In genomic region chr11:65787421-65788151, GRCm38 (mm10) we compare ENCODE assay signal across 8 mouse cellular contexts. TPM values are rescaled to one million over a fixed set of nuclear protein-coding genes. Genes with fewer than 3 reads are reported as not detected.
A peak's percentile ranks its signal among the peaks of the same experiment; 100 is the strongest.
DNase-seq lines count a peak whose midpoint lies in the region; ATAC-seq and TF ChIP-seq lines count a peak whose summit lies in the region.

No protein-coding gene starts in this region.

- peaks cover 11% of the 10 kb centered on the region for H3K4me1 ChIP-seq in heart, embryonic 11.5 days (ENCODE audit: control insufficient read depth, insufficient read depth, low read length)
- peaks cover 50% of the 10 kb centered on the region for H3K4me1 ChIP-seq in erythroblast, embryonic 14.5 days (ENCODE audit: control insufficient read depth)
- no peaks in the 10 kb centered on the region for H3K4me1 ChIP-seq in limb, embryonic 11.5 days (ENCODE audit: control insufficient read depth, insufficient read depth, low read length)
- H3K4me1 ChIP-seq in midbrain, postnatal 0 days (ENCODE audit: insufficient read depth, low read length): peaks cover 7% of the 10 kb centered on the region; the same call in 1 of the 2 replicates

- H3K36me3 ChIP-seq in heart, embryonic 11.5 days (ENCODE audit: control insufficient read depth, insufficient read depth, low read length): no peaks in the 10 kb centered on the region
- peaks cover 17% of the 10 kb centered on the region for H3K36me3 ChIP-seq in erythroblast, embryonic 14.5 days (ENCODE audit: control insufficient read depth)
- no peaks in the 10 kb centered on the region for H3K36me3 ChIP-seq in limb, embryonic 11.5 days (ENCODE audit: control insufficient read depth, insufficient read depth, low read length)
- no peaks in the 10 kb centered on the region for H3K36me3 ChIP-seq in midbrain, postnatal 0 days (ENCODE audit: insufficient read depth, low read length)

- peak overlapping the region; percentile 82 for H3K4me2 ChIP-seq in heart, embryonic 11.5 days
- peak overlapping the region; percentile 51 for H3K4me2 ChIP-seq in limb, embryonic 11.5 days (ENCODE audit: low read depth, severe bottlenecking)
- H3K4me2 ChIP-seq in midbrain, postnatal 0 days (ENCODE audit: low read depth, low read length, poor library complexity, severe bottlenecking): peak overlapping the region; percentile 65

- ATAC-seq in heart, embryonic 11.5 days (replicated peaks; ENCODE audit: insufficient number of reproducible peaks, low FRiP score, low TSS enrichment): peak; percentile 71
- ATAC-seq in limb, embryonic 11.5 days (ENCODE audit: insufficient number of reproducible peaks, low FRiP score, low TSS enrichment, low read depth): peak; percentile 78
- peak; percentile 84 for ATAC-seq in midbrain, postnatal 0 days (ENCODE audit: low FRiP score)

- DNase-seq in heart, postnatal 10 days: no peak
- DNase-seq in urinary bladder, postnatal 36 days (ENCODE audit: low spot score in 2 of 2): peak; percentile 1 to 31
- DNase-seq in urinary bladder, adult 2 months (ENCODE audit: low spot score): no peak
- peak; percentile 43 for DNase-seq in limb, embryonic 11.5 days (ENCODE audit: low spot score)
- peak; percentile 17 for DNase-seq in midbrain, postnatal 0 days (ENCODE audit: low spot score)
- no peak for DNase-seq in layer of hippocampus, adult 9-10 months (ENCODE audit: low spot score)

- H3K4me3 ChIP-seq in heart, embryonic 11.5 days (ENCODE audit: low read depth, low read length): peak overlapping the region; percentile 97
- peak overlapping the region; percentile 93 for H3K4me3 ChIP-seq in erythroblast, embryonic 14.5 days (replicated peaks)
- peak overlapping the region; percentile 87 for H3K4me3 ChIP-seq in limb, embryonic 11.5 days (ENCODE audit: low read depth, low read length)
- H3K4me3 ChIP-seq in midbrain, postnatal 0 days (ENCODE audit: low read depth, low read length): peak overlapping the region; percentile 97

- peak overlapping the region; percentile 87 for H3K27ac ChIP-seq in heart, embryonic 11.5 days (ENCODE audit: low read depth, low read length)
- peak overlapping the region; percentile 77 for H3K27ac ChIP-seq in limb, embryonic 11.5 days (replicated peaks; ENCODE audit: low read depth, low read length)
- peak overlapping the region; percentile 90 for H3K27ac ChIP-seq in midbrain, postnatal 0 days (ENCODE audit: low read depth, low read length)

- intact Hi-C loops in heart, postnatal 10 days (cut with DNase I): loop anchor here (2.0 to 5.0 kb wide), 3 partner anchors 19 to 80 kb away; partner anchors contain the start of gene Zkscan6

- H3K9ac ChIP-seq in heart, embryonic 11.5 days (ENCODE audit: low read depth, low read length): peak overlapping the region; percentile 97
- H3K9ac ChIP-seq in limb, embryonic 11.5 days (ENCODE audit: low read length): peak overlapping the region; percentile 98
- H3K9ac ChIP-seq in midbrain, postnatal 0 days (replicated peaks; ENCODE audit: low read length, poor library complexity, severe bottlenecking): peak overlapping the region; percentile 99

- H3K9me3 ChIP-seq in heart, embryonic 11.5 days (replicated peaks; ENCODE audit: control insufficient read depth, low read length): no peaks in the 10 kb centered on the region
- H3K9me3 ChIP-seq in erythroblast, embryonic 14.5 days (ENCODE audit: control insufficient read depth, low read length): no peaks in the 10 kb centered on the region
- no peaks in the 10 kb centered on the region for H3K9me3 ChIP-seq in limb, embryonic 11.5 days (ENCODE audit: control insufficient read depth, low read length)
- H3K9me3 ChIP-seq in midbrain, postnatal 0 days (ENCODE audit: low read length): no peaks in the 10 kb centered on the region

- WGBS in heart, embryonic 11.5 days (ENCODE audit: insufficient replicate concordance): 1% methylated on average over 53 of the region's 71 CpGs
- WGBS in limb, embryonic 11.5 days: 0% methylated on average over 45 of the region's 71 CpGs
- WGBS in midbrain, postnatal 0 days: under 1% methylated on average over 62 of the region's 71 CpGs

- no peaks in the 10 kb centered on the region for H3K27me3 ChIP-seq in heart, embryonic 11.5 days (ENCODE audit: control insufficient read depth, insufficient read depth, low read length)
- H3K27me3 ChIP-seq in erythroblast, embryonic 14.5 days (ENCODE audit: control insufficient read depth): no peaks in the 10 kb centered on the region
- H3K27me3 ChIP-seq in limb, embryonic 11.5 days (ENCODE audit: control insufficient read depth, insufficient read depth, low read length): no peaks in the 10 kb centered on the region
- H3K27me3 ChIP-seq in midbrain, postnatal 0 days (ENCODE audit: insufficient read depth, low read length): no peaks in the 10 kb centered on the region

- TF ChIP-seq CTCF in midbrain, postnatal 0 days (IDR thresholded peaks at IDR 0.05): no peak

RNA-seq across cellular contexts. Expression of gene Map2k4, which starts 0.5 kb away (rescaled TPM):
- 80.0 and 81.5 TPM in 2 replicates for polyA plus RNA-seq in heart, embryonic 11.5 days (2014; fragmentation: Nextera tagmentation; extraction: Ambion mirVana)
- 10 to 100 TPM; 55.6 to 59.6 TPM for total RNA-seq in heart, postnatal 10 days (2021)
- 40.1 and 45.9 TPM in 2 replicates for polyA plus RNA-seq in urinary bladder, adult 2 months (2012; rRNA removed)
- polyA plus RNA-seq in erythroblast, embryonic 14.5 days (2012): 0.91 and 1.2 TPM in 2 replicates
- polyA plus RNA-seq in limb, embryonic 11.5 days (2014; fragmentation: Nextera tagmentation; extraction: Ambion mirVana): 86.6 and 88.5 TPM in 2 replicates
- 160 and 175 TPM in 2 replicates for total RNA-seq in midbrain, postnatal 0 days (2014; rRNA removed)
- polyA plus RNA-seq in midbrain, postnatal 0 days (2015; fragmentation: Nextera tagmentation; extraction: Ambion mirVana): 121 and 123 TPM in 2 replicates

RNA-seq across cellular contexts. Expression of gene Zkscan6, which starts 19.4 kb away (rescaled TPM):
- polyA plus RNA-seq in heart, embryonic 11.5 days (2014; fragmentation: Nextera tagmentation; extraction: Ambion mirVana): 9.0 and 10.1 TPM in 2 replicates
- total RNA-seq in heart, postnatal 10 days (2021): 1 to 10 TPM; 5.4 to 7.0 TPM
- polyA plus RNA-seq in urinary bladder, adult 2 months (2012; rRNA removed): 9.6 and 9.7 TPM in 2 replicates
- 0.09 and 0.15 TPM in 2 replicates for polyA plus RNA-seq in erythroblast, embryonic 14.5 days (2012)
- 9.7 and 10.1 TPM in 2 replicates for polyA plus RNA-seq in limb, embryonic 11.5 days (2014; fragmentation: Nextera tagmentation; extraction: Ambion mirVana)
- total RNA-seq in midbrain, postnatal 0 days (2014; rRNA removed): 7.8 and 15.3 TPM in 2 replicates
- polyA plus RNA-seq in midbrain, postnatal 0 days (2015; fragmentation: Nextera tagmentation; extraction: Ambion mirVana): 10.5 and 10.7 TPM in 2 replicates

Comparison
In these comparisons a context has a peak if more than half of its experiments do, and no peak if none do; other contexts are left out.
1. DNase-seq: peak in urinary bladder, postnatal 36 days (2 of 2), limb, embryonic 11.5 days (single experiment) and midbrain, postnatal 0 days (single experiment); none in heart, postnatal 10 days (0 of 2), urinary bladder, adult 2 months (single experiment) and layer of hippocampus, adult 9-10 months (single experiment).
2. RNA of gene Map2k4, which starts 0.5 kb away (polyA plus RNA-seq): 121 to 123 TPM in midbrain, postnatal 0 days, 86.6 to 88.5 TPM in limb, embryonic 11.5 days, 80.0 to 81.5 TPM in heart, embryonic 11.5 days and 40.1 to 45.9 TPM in urinary bladder, adult 2 months; 0.91 to 1.2 TPM in erythroblast, embryonic 14.5 days; every median in the first group is over 10 times any median in the second.
3. Peak in every context shown above with its lines, with median percentiles within 50 percentile points of each other: ATAC-seq, H3K27ac ChIP-seq, H3K4me2 ChIP-seq, H3K4me3 ChIP-seq and H3K9ac ChIP-seq.